In genomic region chr1:24877014-24877413, GRCm38 (mm10) we compare ENCODE assay signal across 26 mouse cellular contexts.
DNase-seq lines count a peak whose midpoint lies in the region; ATAC-seq and TF ChIP-seq lines count a peak whose summit lies in the region.
"Had no signal": no experiment of that assay in that cellular context is flagged by ENCODE, and none has a peak within 500 bp of the region (broad histone marks: within the 10 kb centered on the region; RNA-seq: fewer than 3 reads in every experiment).

No protein-coding gene starts in this region.

- H3K4me1 ChIP-seq in cerebellum, adult 2 months (ENCODE audit: control insufficient read depth, insufficient read depth, low read length), result peaks cover 10% of the 10 kb centered on the region
- H3K4me1 ChIP-seq: embryonic facial prominence, embryonic 10.5 days; embryonic facial prominence, embryonic 13.5 days; forebrain, embryonic 10.5 days; heart, embryonic 10.5 days; heart, embryonic 13.5 days; intestine, embryonic 15.5 days had no signal

- no peak for ATAC-seq in megakaryocyte progenitor cell, adult 5-6 weeks (replicated peaks; ENCODE audit: poor library complexity)
- ATAC-seq in erythroblast, adult 5-6 weeks (replicated peaks; ENCODE audit: low FRiP score, poor library complexity, severe bottlenecking), result no peak
- ATAC-seq: CD4-positive, CD25-positive, alpha-beta regulatory T cell, adult 4 months; forebrain, embryonic 14.5 days; forebrain, postnatal 0 days; intestine, embryonic 15.5 days had no signal

- H3K27me3 ChIP-seq in cerebellum, adult 2 months (ENCODE audit: control insufficient read depth, insufficient read depth, low read length), result no peaks in the 10 kb centered on the region
- H3K27me3 ChIP-seq: embryonic facial prominence, embryonic 13.5 days; heart, embryonic 13.5 days; intestine, embryonic 15.5 days had no signal

- H3K27ac ChIP-seq in cerebellum, adult 2 months (ENCODE audit: insufficient read depth, low read length), result no peak overlapping the region
- H3K27ac ChIP-seq: embryonic facial prominence, embryonic 10.5 days; embryonic facial prominence, embryonic 13.5 days; forebrain, embryonic 10.5 days; heart, adult 2 months; heart, embryonic 10.5 days; heart, embryonic 13.5 days; hindbrain, embryonic 14.5 days; intestine, embryonic 15.5 days had no signal

- no peak for TF ChIP-seq POLR2A in cerebellum, adult 2 months (IDR thresholded peaks at IDR 0.05; ENCODE audit: borderline replicate concordance, insufficient read depth, low read length)

- peak; percentile 82 for DNase-seq in brain, adult 2 months (ENCODE audit: low read depth, low spot score)
- peak; percentile 52 for DNase-seq in cerebellum, adult 11 months
- peak; percentile 55 to 80 for DNase-seq in cerebellum, adult 2 months
- peak; percentile 77 for DNase-seq in cerebellum, adult 9-11 months
- DNase-seq in lung, postnatal 25 days (ENCODE audit: low spot score), result no peak
- DNase-seq in gastrocnemius, postnatal 4 days (ENCODE audit: low spot score in 2 of 2), result no peak
- DNase-seq: adrenal gland, adult 2 months; adrenal gland, postnatal 14 days; forebrain, postnatal 0 days; gastrocnemius, postnatal 25 days; heart, adult 2 months; heart, postnatal 14 days; heart, postnatal 4 days; kidney, adult 11 months; kidney, adult 8-10 months had no signal

- H3K4me3 ChIP-seq in cerebellum, adult 2 months (replicated peaks; ENCODE audit: insufficient read depth, low read depth, low read length), result no peak overlapping the region
- H3K4me3 ChIP-seq: embryonic facial prominence, embryonic 10.5 days; embryonic facial prominence, embryonic 13.5 days; forebrain, embryonic 10.5 days; heart, adult 2 months; heart, embryonic 10.5 days; heart, embryonic 13.5 days; intestine, embryonic 15.5 days had no signal

- no peak for TF ChIP-seq CTCF in cerebellum, adult 2 months (IDR thresholded peaks at IDR 0.05; ENCODE audit: borderline replicate concordance, insufficient read depth, low read depth, low read length)

Comparison
In these comparisons a context has a peak if more than half of its experiments do, and no peak if none do; other contexts are left out.
1. DNase-seq: peak in brain, adult 2 months (single experiment), cerebellum, adult 11 months (single experiment), cerebellum, adult 2 months (2 of 2) and cerebellum, adult 9-11 months (single experiment); none in lung, postnatal 25 days (single experiment) and gastrocnemius, postnatal 4 days (0 of 2).